Mouse (Mus musculus) adipocyte (in vitro differentiated cells): ENCODE data around the gene Gfod2.

Source experiments
- DNase-seq: peaks from one replicate; pipeline ENCODE4 v3.0.0-alpha.2; 2016; ENCODE audit warnings: low spot score

Gfod2 gene

DNA sequence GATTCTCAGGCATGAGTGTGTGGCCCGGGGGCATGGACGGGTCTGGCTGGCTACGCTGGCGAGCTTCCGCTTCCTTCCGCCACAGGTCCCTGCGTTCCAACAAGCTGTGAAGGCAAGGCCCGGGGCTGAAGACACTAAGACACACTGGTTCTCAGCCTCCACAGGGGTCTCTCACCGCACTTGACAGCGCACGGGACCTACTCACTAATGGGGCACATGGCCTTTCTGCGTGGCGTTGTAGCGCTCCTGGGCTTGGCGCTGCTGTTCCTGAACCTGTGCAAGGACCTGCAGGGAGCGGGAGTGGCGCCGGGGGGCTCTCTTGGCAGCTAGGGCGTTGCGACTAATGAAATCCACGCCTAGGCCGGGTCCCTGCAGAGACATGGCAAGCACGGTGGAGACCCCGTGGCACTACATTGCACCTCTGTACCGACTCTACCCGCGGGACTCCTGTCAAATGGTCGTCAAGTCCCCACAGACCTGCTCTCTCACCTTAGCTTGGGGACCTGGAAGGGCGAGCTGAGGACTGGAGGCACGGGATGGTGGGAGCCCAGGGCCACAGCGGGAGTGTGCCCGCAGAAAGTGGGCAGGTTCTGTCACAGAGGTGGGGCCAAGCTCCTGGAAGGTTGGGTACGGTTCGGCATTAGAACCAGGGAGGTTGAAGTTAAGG lies 54.2 kb downstream of the Gfod2 start:
- no peak for DNase-seq

GRCm38 (mm10) chr8:105702731-105703415 lies 55.6 kb downstream of the Gfod2 start:
- no peak for DNase-seq

- no peak for DNase-seq
Observed at GRCm38 (mm10) chr8:105702001-105702401, 56.5 kb downstream of the Gfod2 start.

DNA sequence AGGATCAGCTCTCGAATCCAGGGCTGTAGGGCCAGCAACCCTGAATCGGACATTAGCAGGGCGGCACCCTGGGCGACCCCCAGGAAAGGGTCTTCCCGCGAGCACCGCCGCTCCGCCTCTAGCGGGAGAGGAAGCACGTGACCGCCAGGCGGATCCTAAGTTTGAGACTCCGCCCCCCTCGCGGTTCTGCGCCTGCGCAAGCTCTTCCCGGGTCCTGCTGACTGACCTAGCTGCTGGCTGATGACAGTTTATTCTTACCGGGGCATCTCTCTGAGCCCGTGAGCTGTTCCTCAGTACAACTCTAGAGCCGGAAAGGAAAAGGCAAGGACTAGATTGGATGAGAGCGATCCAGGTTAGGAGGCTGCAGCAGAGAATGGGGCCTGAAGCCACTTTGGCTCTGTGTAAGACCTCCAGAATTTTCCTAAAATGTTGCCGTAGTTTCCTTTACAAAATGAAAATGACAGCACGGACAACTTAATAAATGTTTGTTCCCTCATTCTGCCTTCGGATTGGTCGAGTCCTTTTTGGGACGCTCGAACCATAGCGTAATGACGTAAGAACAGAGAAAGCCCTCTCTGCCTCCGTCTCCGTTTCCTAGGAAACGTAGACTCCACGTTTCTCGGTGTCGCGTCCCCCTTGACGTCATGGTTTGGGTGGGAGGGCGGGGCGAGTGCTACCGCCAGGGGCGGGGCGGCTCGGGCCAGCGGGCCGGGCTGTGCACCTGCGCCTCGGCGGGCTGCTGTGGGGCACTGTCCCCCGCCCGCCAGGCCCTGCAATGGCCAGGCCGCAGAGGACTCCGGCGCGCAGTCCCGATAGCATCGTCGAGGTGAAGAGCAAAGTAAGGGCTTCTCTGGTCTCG lies 57.3 kb downstream of the Gfod2 start, which contains the start of the genes Acd and Pard6a:
Acd (minus strand) TSS at position 137 of the 859 bp plus-strand sequence.
Pard6a (plus strand) TSS at position 183 of the 859 bp plus-strand sequence.
- peak; percentile 94 for DNase-seq

DNA sequence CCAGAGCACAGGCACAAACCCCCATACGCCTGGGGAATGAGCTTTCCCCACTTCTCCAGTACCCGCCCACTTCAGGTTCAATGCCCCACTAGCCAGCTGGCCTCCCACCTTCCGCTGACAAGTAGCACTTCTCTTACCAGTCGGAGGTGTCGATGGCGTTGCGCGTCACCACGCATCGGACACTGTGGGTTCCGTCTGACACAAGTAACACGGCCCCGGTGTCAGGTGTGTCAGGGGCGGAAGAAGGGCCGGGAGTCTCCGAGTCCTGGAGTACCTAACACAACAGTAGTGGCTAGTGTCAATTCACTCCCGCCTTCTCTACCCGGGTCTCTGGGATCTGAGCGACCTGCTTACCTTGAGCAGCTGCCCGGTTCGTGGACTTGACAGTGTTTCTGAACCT lies 57.9 kb downstream of the Gfod2 start:
- DNase-seq = no peak

GRCm38 (mm10) chr8:105699488-105700215 lies 58.8 kb downstream of the Gfod2 start:
- DNase-seq = no peak

GRCm38 (mm10) chr8:105698734-105699133 lies 59.7 kb downstream of the Gfod2 start:
- DNase-seq = no peak

DNA sequence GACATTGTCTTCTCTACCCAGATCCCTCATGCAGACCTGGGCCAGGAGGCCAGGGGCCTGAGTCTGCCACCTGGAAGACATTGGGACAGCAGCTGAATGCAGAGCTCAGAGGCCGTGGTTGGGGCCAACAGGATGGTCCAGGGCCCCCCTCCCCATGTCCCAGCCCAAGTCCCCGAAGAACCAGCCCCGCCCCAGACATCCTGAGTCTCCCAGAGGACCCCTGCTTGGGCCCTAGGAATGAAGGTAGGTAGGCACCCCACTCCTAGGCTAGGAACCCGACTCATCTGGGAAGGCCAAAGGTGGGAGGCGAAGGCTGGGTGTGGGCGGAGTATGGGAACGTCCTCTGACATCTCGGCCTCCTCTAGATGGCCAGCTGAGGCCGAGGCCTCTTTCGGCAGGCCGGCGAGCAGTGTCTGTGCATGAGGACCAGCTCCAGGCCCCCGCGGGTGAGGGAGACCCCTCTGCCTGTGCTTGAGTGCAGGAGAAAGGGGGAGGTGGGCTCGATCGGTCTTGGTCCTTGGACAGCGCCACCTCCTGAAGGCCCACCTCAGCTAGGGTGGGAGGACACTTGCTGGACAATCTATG lies 61.2 kb downstream of the Gfod2 start:
- no peak for DNase-seq

GRCm38 (mm10) chr8:105695080-105695780 lies 63.2 kb downstream of the Gfod2 start:
- DNase-seq = no peak

DNA sequence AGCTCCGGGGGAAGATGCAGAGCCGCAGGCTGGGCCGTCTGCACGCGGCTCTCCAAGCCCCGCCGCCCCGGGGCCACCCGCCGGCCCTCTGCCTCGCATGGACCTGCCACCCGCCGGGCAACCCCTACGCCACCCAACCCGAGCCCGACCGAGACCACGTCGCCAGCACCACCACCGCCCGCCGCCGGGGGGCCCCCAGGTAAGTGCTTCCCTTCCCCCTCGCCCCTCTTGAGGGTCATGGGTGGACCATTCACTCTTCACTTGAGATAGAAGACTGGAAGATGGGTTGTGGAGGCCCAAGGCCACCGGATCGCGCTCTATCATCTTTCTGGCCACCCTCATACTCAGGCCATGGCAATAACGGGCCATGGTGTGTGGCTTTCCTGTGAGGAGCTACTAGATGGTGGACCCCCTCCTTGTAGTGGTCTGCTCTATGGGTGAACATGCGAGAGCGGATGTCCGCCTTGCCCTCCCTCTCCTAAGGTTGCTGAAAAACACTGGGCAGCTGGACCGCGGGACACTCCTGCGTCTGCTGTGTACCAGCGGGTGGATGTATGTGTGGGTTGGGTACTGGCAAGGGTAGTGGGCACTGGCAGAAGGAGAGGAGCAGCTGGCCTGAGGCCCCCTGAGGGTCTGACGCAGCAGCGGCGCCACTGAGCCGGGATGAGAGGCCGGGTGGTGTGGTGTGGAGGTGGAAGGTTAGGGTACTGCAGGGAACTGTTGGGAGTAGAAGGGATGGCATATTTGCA lies 64.2 kb downstream of the Gfod2 start:
- no peak for DNase-seq

GRCm38 (mm10) chr8:105693648-105694047 lies 64.8 kb downstream of the Gfod2 start:
- peak; percentile 16 for DNase-seq

- no peak for DNase-seq
Observed at GRCm38 (mm10) chr8:105692449-105693182, 65.8 kb downstream of the Gfod2 start.

- no peak for DNase-seq
Observed at GRCm38 (mm10) chr8:105690978-105691377, 67.5 kb downstream of the Gfod2 start.

DNA sequence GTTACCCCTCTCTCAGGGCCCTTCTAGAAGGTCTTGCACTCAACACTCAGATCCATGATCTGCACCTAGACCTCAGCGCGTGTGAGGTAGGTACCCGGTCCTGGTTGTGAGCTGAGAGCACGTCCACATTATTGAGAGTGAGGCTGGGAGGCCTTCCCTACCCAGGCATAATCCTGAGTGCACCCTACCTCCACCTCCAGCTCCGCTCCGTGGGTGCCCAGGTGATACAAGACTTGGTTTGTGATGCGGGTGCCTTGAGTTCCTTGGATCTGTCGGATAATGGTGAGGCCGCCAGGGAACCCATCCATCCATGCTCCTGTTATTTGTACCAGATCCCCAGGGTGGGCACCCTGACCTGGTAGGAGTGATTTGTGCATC lies 68.5 kb downstream of the Gfod2 start:
- DNase-seq = no peak

- no peak for DNase-seq
Observed at GRCm38 (mm10) chr8:105689256-105689982, 69.0 kb downstream of the Gfod2 start.

- no peak for DNase-seq
Observed at GRCm38 (mm10) chr8:105688242-105688752, 70.2 kb downstream of the Gfod2 start.

GRCm38 (mm10) chr8:105687512-105687911 lies 71.0 kb downstream of the Gfod2 start:
- DNase-seq = no peak

- DNase-seq = no peak
Observed at GRCm38 (mm10) chr8:105686551-105686950, 71.9 kb downstream of the Gfod2 start.
